Mouse (Mus musculus): ENCODE data around the gene Cdk5rap1. TPM values are rescaled to one million over a fixed set of nuclear protein-coding genes. Genes with fewer than 3 reads are reported as not detected.

Gene Cdk5rap1
- polyA plus RNA-seq (2017; shearing (Covaris generic)), result 14.9 TPM

DNA sequence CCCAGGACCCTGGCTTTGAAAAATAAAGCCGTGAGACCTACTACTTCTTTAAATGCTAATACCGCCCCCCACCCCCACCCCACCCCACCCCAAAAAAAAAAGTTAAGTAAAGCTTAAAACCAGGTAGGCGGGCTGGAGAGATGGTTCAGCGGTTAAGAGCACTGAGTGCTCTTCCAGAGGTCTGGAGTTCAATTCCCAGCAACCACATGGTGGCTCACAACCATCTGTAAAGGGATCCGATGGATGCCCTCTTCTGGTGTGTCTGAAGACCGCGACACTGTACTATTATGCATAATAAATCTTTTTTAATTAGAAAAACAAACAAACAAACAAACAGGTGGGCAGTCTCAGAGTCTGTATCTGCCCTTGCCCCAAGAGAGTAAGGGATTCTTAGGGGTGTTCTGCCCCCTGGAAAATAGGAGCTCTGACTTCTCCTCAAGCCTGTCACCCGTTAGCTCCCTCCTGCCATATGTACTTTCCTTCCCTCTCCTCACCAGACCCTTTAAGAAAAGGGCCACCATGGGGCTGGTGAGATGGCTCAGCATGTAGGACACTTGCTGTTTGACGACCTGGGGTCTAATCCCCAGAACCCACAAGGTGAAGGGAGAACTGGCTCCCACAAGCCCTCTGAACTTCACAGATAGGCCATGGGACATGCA, at the start of gene Cdk5rap1:
Gene Cdk5rap1, minus strand, starts transcription at position 169 of the 659 bp plus-strand sequence.

DNA sequence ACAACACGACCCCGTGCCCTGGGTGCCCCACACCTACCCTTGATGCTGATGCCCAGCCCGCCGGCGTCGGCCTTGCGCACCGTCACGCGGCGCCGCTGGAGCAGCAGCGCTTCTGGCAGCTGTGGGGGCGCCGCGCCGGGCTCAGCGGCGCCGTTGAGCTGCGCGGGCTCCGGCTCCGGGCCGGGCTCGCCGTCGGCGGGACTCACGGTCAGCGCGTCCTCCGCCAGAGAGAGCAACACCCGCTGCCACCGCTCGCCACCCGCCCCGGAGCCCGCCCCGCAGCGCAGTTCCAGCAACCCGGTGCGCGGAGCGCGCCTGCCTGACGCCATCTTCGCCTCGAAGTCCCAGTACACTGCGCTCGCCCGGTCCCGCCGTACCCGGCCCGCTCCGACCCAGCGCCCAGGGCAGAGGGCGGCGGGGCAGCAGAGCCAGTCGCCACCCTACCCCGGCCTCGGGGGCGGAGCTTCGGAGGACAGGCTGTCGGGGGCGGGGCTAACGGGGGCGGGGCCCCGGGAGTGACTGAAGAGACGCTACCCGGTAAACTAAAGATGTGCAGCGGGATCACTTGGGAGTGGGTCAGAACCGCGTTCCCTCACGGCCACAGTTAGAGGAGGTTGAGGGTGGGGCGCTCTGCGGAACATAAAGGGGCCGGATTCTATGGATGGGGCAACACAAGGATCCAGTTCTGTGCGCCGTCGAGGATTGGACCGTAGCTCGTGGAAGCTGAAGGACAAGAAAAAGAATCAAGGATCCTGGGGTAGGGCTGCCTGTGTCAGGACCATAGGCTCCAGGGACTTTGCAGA, 35.0 kb upstream of the Cdk5rap1 start, which contains the start of gene Snta1:
Gene Snta1, minus strand, starts transcription at position 457 of the 803 bp plus-strand sequence.

DNA sequence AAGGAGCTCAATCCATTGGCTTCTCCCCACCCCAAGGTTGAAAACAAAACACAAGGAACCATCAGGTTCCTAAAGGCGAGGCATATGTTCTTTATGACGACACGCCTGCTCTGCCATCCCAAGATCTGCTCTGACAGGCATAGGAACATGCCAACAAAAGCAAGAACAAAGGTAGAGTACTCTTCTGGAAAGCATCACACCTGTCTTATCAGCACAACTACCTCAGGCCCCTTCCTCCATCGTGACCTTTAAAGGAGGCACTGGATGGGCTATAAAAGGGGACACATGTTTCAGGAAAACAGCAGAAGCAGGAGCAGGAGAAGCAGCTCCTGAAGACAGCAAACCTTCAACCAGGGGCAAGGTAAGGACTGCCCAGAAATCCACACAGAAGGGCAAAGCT, 65.9 kb downstream of the Cdk5rap1 start, which contains the start of gene Bpifb9b:
Gene Bpifb9b, plus strand, starts transcription at position 301 of the 400 bp plus-strand sequence.

Other genes with a start within 250 kb of the Cdk5rap1 start
- not detected for gene Bpifa3, start 242.7 kb downstream of the Cdk5rap1 start, polyA plus RNA-seq (2017; shearing (Covaris generic))
- not detected for gene Bpifa1, start 230.1 kb downstream of the Cdk5rap1 start, polyA plus RNA-seq (2017; shearing (Covaris generic))
- not detected for gene Bpifa5, start 210.4 kb downstream of the Cdk5rap1 start, polyA plus RNA-seq (2017; shearing (Covaris generic))
- not detected for gene Bpifb1, start 182.2 kb downstream of the Cdk5rap1 start, polyA plus RNA-seq (2017; shearing (Covaris generic))
- gene Bpifb5, start 149.3 kb downstream of the Cdk5rap1 start, polyA plus RNA-seq (2017; shearing (Covaris generic)), result not detected
- not detected for gene Bpifb9a, start 115.2 kb downstream of the Cdk5rap1 start, polyA plus RNA-seq (2017; shearing (Covaris generic))
- gene Bpifb9b, start 65.8 kb downstream of the Cdk5rap1 start, polyA plus RNA-seq (2017; shearing (Covaris generic)), result not detected
- not detected for gene Snta1, start 35.1 kb upstream of the Cdk5rap1 start, polyA plus RNA-seq (2017; shearing (Covaris generic))
- gene Cbfa2t2, start 63.5 kb upstream of the Cdk5rap1 start, polyA plus RNA-seq (2017; shearing (Covaris generic)), result 34.7 TPM
- gene 1700003F12Rik, start 174.1 kb upstream of the Cdk5rap1 start, polyA plus RNA-seq (2017; shearing (Covaris generic)), result not detected
- not detected for gene Actl10, start 178.8 kb upstream of the Cdk5rap1 start, polyA plus RNA-seq (2017; shearing (Covaris generic))
- gene Necab3, start 185.9 kb upstream of the Cdk5rap1 start, polyA plus RNA-seq (2017; shearing (Covaris generic)), result 0.65 TPM
- gene E2f1, start 196.9 kb upstream of the Cdk5rap1 start, polyA plus RNA-seq (2017; shearing (Covaris generic)), result 3.2 TPM
- gene Pxmp4, start 230.7 kb upstream of the Cdk5rap1 start, polyA plus RNA-seq (2017; shearing (Covaris generic)), result 17.0 TPM
- gene Zfp341, start 240.3 kb upstream of the Cdk5rap1 start, polyA plus RNA-seq (2017; shearing (Covaris generic)), result 0.91 TPM
- not detected for gene 4930519P11Rik, start 240.4 kb upstream of the Cdk5rap1 start, polyA plus RNA-seq (2017; shearing (Covaris generic))